Mouse (Mus musculus) embryonic facial prominence, embryonic 10.5 days (tissue): Measurements from ENCODE around the gene Rbp4. TPM values are rescaled to one million over a fixed set of nuclear protein-coding genes. Genes with fewer than 3 reads are reported as not detected.

Experiments used
- DNase-seq: peaks from one replicate; pipeline ENCODE4 v3.0.0-alpha.2; 2017; ENCODE audit warnings: low spot score
- H3K27ac ChIP-seq: fragments of 300-500 bp; sonication (generic); replicated peaks from 2 replicates; pipeline ENCODE4 v1.5.1; 2016; ENCODE audit warnings: mild to moderate bottlenecking
- H3K27me3 ChIP-seq: fragments of 300-500 bp; sonication (generic); replicated peaks from 2 replicates; pipeline ENCODE4 v1.6.1; 2016; ENCODE audit warnings: low read depth, mild to moderate bottlenecking; ENCODE audit not compliant: poor library complexity, severe bottlenecking
- H3K36me3 ChIP-seq: fragments of 300-500 bp; sonication (generic); replicated peaks from 2 replicates; pipeline ENCODE4 v1.6.1; 2016; ENCODE audit warnings: mild to moderate bottlenecking, moderate library complexity
- H3K4me1 ChIP-seq: fragments of 300-500 bp; sonication (generic); 2 replicates; pipeline ENCODE4 v1.6.1; 2016
- H3K4me3 ChIP-seq: fragments of 300-500 bp; sonication (generic); 2 replicates; pipeline ENCODE4 v1.5.1; 2016; ENCODE audit warnings: mild to moderate bottlenecking, moderate library complexity
- H3K9me3 ChIP-seq: fragments of 300-500 bp; sonication (generic); 2 replicates; pipeline ENCODE4 v1.6.1; 2016; ENCODE audit warnings: mild to moderate bottlenecking
- WGBS: fragments of 180-500 bp; shearing (Covaris S2); methylation state at CpG from one replicate; pipeline ENCODE4 v1.1.7; 2016; 5-methylcytosine and 5-hydroxymethylcytosine counted together
- polyA plus RNA-seq: library from polyadenylated mRNA; unstranded; fragments of >200 nt; fragmentation: Nextera tagmentation; extraction: Ambion mirVana; gene quantifications from 2 replicates; pipeline ENCODE4 v1.2.1, GENCODE M21; 2016

Rbp4 gene
- polyA plus RNA-seq, 1 experiment from 2014 or later: 1.0 TPM

- DNase-seq: no peak
- no peaks in the 10 kb centered on the region for H3K9me3 ChIP-seq
- no peak overlapping the region for H3K4me3 ChIP-seq
- 89% methylated on average over 7 of the region's 7 CpGs for WGBS
- H3K4me1 ChIP-seq: 0 out of 2 replicates have a peak, but pooled peaks cover 2% of the 10 kb centered on the region
- H3K27ac ChIP-seq: no peak overlapping the region
- no peaks in the 10 kb centered on the region for H3K27me3 ChIP-seq
- H3K36me3 ChIP-seq: no peaks in the 10 kb centered on the region
Measured at GRCm38 (mm10) chr19:38114834-38115491, 10.1 kb downstream of the Rbp4 start.

GRCm38 (mm10) chr19:38112575-38112974, 12.5 kb downstream of the Rbp4 start:
- no peak for DNase-seq
- H3K4me3 ChIP-seq: no peak overlapping the region
- H3K27ac ChIP-seq: no peak overlapping the region
- 0 out of 2 replicates have a peak, but pooled peaks cover 2% of the 10 kb centered on the region for H3K4me1 ChIP-seq
- H3K36me3 ChIP-seq: no peaks in the 10 kb centered on the region
- 0 out of 2 replicates have a peak, but pooled peaks cover 4% of the 10 kb centered on the region for H3K27me3 ChIP-seq
- 52% methylated on average over 4 of the region's 4 CpGs for WGBS
- H3K9me3 ChIP-seq: no peaks in the 10 kb centered on the region

DNA sequence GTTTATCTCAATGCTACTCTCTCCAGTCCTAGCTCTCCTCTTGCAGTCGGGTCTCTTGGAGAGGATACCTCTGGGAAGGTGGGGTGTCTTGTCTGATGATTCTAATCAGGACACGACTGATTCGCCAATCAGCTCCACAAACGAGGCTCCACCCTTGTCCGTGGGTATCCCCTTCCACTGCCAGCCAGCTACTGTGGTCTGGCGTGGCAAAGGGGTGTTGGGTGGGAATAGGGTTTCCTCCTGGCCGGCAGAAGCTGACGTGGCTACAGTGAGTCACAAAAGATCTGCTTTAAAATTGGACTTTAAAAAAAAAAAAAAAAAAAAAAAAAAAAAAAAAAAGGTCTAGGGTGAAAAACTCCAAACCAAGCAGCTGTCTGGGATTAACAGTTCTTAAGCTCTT, 14.0 kb downstream of the Rbp4 start:
- no peaks in the 10 kb centered on the region for H3K9me3 ChIP-seq
- 0 out of 2 replicates have a peak, but pooled peaks cover 4% of the 10 kb centered on the region for H3K27me3 ChIP-seq
- 0 out of 2 replicates have a peak, but pooled peaks cover 2% of the 10 kb centered on the region for H3K4me1 ChIP-seq
- H3K4me3 ChIP-seq: no peak overlapping the region
- WGBS: 80% methylated on average over 8 of the region's 8 CpGs
- no peak overlapping the region for H3K27ac ChIP-seq
- no peak for DNase-seq
- no peaks in the 10 kb centered on the region for H3K36me3 ChIP-seq

DNA sequence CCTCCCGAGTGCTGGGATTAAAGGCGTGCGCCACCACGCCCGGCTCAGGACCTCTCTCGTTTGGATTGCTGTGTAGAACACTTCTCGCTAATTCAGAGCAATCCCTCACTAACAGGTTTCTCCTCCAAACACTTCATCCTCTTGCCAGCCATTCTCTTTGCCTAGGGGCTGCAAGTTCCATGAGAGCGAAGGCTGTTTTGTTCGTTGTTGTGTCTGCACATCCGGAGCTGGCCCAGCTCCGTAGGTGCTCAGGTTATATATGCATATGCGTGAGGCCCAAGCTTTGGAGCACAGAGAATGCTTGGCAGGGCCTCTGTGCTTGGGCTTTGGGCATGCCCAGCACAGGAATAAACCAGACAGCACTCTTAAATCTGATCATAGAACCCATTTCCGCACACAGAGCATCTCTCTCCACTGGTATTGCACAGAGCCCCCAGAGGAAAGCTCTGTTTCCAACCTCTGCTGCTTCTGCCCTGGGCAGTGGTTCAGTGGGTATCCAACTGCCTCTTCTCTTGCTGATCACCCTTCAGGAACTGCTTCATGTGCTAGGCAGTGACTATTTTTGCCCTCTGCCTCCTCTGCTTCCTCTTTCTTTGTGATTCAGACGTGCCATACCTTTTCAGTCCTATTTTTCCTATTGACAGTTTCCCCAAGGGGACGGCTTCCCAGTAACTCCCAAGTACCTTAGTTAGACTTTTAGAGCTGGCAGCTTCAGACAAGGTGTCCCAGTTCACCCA, 15.4 kb downstream of the Rbp4 start:
- no peak for DNase-seq
- 0 out of 2 replicates have a peak, but pooled peaks cover 9% of the 10 kb centered on the region for H3K27me3 ChIP-seq
- no peak overlapping the region for H3K27ac ChIP-seq
- H3K4me1 ChIP-seq: 0 out of 2 replicates have a peak, but pooled peaks cover 2% of the 10 kb centered on the region
- H3K36me3 ChIP-seq: no peaks in the 10 kb centered on the region
- WGBS: 91% methylated on average over 15 of the region's 15 CpGs
- H3K4me3 ChIP-seq: no peak overlapping the region
- H3K9me3 ChIP-seq: no peaks in the 10 kb centered on the region

DNA sequence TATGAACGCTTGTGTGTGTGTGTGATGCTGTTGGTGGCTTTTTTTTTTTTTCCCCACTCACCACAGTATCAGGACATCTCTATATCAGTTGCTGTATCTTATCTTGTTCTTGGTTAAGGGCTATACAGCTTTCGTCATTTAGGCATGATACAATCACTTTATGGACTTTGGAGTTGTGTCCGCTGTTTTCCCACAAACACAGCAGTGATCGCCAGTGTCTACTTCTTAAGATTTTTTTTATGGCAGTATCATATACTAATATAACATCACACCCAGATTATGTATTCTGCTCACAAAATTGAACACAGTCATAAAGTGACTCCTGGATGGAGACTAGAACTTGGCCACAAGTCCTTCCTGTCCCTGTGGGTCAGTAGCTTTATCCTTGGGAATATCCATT, 17.2 kb downstream of the Rbp4 start:
- Histone ChIP-seq H3K36me3 (no peaks in the 10 kb centered on the region), H3K27ac (no peak overlapping the region), H3K27me3 (0 out of 2 replicates have a peak, but pooled peaks cover 11% of the 10 kb centered on the region), H3K4me1 (no peaks in the 10 kb centered on the region), H3K4me3 (no peak overlapping the region), H3K9me3 (no peaks in the 10 kb centered on the region)
- DNase-seq: no peak
- 90% methylated on average over 4 of the region's 4 CpGs for WGBS

GRCm38 (mm10) chr19:38096858-38097758, 28.0 kb downstream of the Rbp4 start, which contains the start of gene Ffar4:
Gene Ffar4 (plus strand): TSS chr19:38097071.
- peak; percentile 56 for DNase-seq
- no peaks in the 10 kb centered on the region for H3K36me3 ChIP-seq
- H3K9me3 ChIP-seq: no peaks in the 10 kb centered on the region
- H3K4me3 ChIP-seq: peak within 1 kb of the TSS; percentile 53
- H3K4me1 ChIP-seq: peaks cover 23% of the 10 kb centered on the region
- H3K27ac ChIP-seq: no peak within 1 kb of the TSS
- under 1% methylated on average over 77 of the region's 77 CpGs for WGBS
- peaks cover 80% of the 10 kb centered on the region for H3K27me3 ChIP-seq

GRCm38 (mm10) chr19:38096231-38096630, 28.9 kb downstream of the Rbp4 start:
- H3K36me3 ChIP-seq: no peaks in the 10 kb centered on the region
- peak; percentile 36 for DNase-seq
- H3K27ac ChIP-seq: no peak overlapping the region
- WGBS: 6% methylated on average over 4 of the region's 4 CpGs
- H3K4me1 ChIP-seq: peaks cover 23% of the 10 kb centered on the region
- peaks cover 79% of the 10 kb centered on the region for H3K27me3 ChIP-seq
- H3K4me3 ChIP-seq: no peak overlapping the region
- H3K9me3 ChIP-seq: no peaks in the 10 kb centered on the region

GRCm38 (mm10) chr19:38091512-38091985, 33.5 kb downstream of the Rbp4 start:
- H3K27ac ChIP-seq: no peak overlapping the region
- DNase-seq: no peak
- H3K27me3 ChIP-seq: peaks cover 32% of the 10 kb centered on the region
- 72% methylated on average over 4 of the region's 4 CpGs for WGBS
- no peaks in the 10 kb centered on the region for H3K9me3 ChIP-seq
- no peaks in the 10 kb centered on the region for H3K36me3 ChIP-seq
- no peak overlapping the region for H3K4me3 ChIP-seq
- H3K4me1 ChIP-seq: peaks cover 9% of the 10 kb centered on the region

GRCm38 (mm10) chr19:38089358-38089757, 35.7 kb downstream of the Rbp4 start:
- Histone ChIP-seq H3K4me1 (no peaks in the 10 kb centered on the region), H3K4me3 (no peak overlapping the region), H3K9me3 (no peaks in the 10 kb centered on the region), H3K27me3 (peaks cover 11% of the 10 kb centered on the region), H3K27ac (no peak overlapping the region), H3K36me3 (no peaks in the 10 kb centered on the region)
- WGBS: 84% methylated on average over 8 of the region's 8 CpGs
- no peak for DNase-seq

DNA sequence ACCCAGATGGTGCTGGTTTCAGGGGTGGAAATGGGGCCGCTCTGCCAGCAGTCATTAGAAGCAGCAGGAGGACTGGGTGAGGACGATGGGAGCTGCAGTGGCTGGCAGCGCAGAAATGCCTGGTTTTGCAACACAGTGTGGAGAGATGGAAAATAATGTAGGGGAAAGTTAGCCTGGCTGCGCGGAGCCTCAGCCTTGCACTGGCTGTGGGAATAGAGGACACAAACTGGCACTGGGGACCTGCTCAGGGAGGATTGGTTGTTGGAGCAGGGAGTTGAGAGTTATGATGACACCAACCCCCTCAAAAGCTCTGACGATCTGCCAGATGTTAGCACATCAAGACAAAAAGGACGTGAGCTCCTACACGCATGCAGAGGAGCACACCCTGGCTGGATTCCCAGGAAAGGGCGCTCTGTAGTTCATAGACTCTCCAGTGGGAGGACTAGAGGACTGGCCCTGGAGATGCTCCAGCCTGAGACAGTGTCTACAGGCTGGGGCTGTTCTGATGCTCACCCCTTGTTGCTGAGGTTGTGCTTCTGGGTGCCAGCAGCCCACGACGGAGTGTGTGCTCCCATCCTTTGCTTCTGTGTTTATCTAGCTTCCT, 38.0 kb downstream of the Rbp4 start:
- DNase-seq: peak; percentile 30
- Histone ChIP-seq H3K9me3 (no peaks in the 10 kb centered on the region), H3K36me3 (no peaks in the 10 kb centered on the region), H3K27me3 (no peaks in the 10 kb centered on the region; the same call in 1 of the 2 replicates), H3K27ac (no peak overlapping the region), H3K4me3 (no peak overlapping the region), H3K4me1 (no peaks in the 10 kb centered on the region)
- WGBS: 66% methylated on average over 11 of the region's 11 CpGs

DNA sequence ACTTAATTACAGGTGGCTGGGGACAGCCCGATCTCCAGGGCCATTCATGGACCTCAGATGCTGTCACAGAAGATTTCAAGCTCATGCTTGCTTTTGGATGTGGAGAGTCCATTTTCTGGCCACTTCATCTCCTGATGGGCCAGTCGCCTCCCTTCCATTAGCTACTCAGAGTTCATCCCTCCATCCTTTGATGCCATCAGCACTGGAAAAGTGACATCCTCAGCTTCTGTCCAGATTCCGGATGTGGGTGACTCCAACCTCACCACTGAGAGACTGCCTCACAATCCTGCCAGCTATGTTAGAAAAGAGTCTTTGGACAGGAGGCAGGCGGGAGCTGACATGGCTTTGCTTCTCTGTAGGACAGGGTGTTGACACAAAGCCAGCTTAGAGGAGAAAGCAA, 39.2 kb downstream of the Rbp4 start:
- H3K27ac ChIP-seq: no peak overlapping the region
- 87% methylated on average over 4 of the region's 4 CpGs for WGBS

More for the DNA sequence above, 39.2 kb downstream of the Rbp4 start:
- DNase-seq: no peak
- no peaks in the 10 kb centered on the region; the same call in 1 of the 2 replicates for H3K27me3 ChIP-seq
- no peaks in the 10 kb centered on the region for H3K4me1 ChIP-seq
- H3K36me3 ChIP-seq: no peaks in the 10 kb centered on the region
- H3K9me3 ChIP-seq: no peaks in the 10 kb centered on the region
- no peak overlapping the region for H3K4me3 ChIP-seq
